Mouse (Mus musculus): Measurements from ENCODE around the gene Tmc8.
A peak's percentile ranks its signal among the peaks of the same experiment; 100 is the strongest.

Gene Tmc8

GRCm38 (mm10) chr11:117794035-117794551 is 12.2 kb downstream of the Tmc8 start:
- no peak for DNase-seq (ENCODE audit: low read depth, low spot score)

- peak; percentile 91 for DNase-seq (ENCODE audit: low read depth, low spot score)
Observed at GRCm38 (mm10) chr11:117796954-117797353, 15.1 kb downstream of the Tmc8 start.

- peak; percentile 78 for DNase-seq (ENCODE audit: low read depth, low spot score)
Observed at GRCm38 (mm10) chr11:117797511-117798159, 15.8 kb downstream of the Tmc8 start, which contains the start of gene 6030468B19Rik. Gene 6030468B19Rik, plus strand, starts transcription at chr11:117797660.

- peak; percentile 93 for DNase-seq (ENCODE audit: low read depth, low spot score)
Observed at GRCm38 (mm10) chr11:117798160-117798541, 16.3 kb downstream of the Tmc8 start.

- peak; percentile 89 for DNase-seq (ENCODE audit: low read depth, low spot score)
Observed at GRCm38 (mm10) chr11:117799174-117799573, 17.3 kb downstream of the Tmc8 start.

GRCm38 (mm10) chr11:117800038-117800437 is 18.2 kb downstream of the Tmc8 start:
- peak; percentile 63 for DNase-seq (ENCODE audit: low read depth, low spot score)

- no peak for DNase-seq (ENCODE audit: low read depth, low spot score)
Observed at GRCm38 (mm10) chr11:117801650-117802049, 19.8 kb downstream of the Tmc8 start.

- DNase-seq (ENCODE audit: low read depth, low spot score) = no peak
Observed at GRCm38 (mm10) chr11:117803166-117803688, 21.4 kb downstream of the Tmc8 start.

- DNase-seq (ENCODE audit: low read depth, low spot score) = no peak
Observed at GRCm38 (mm10) chr11:117806781-117807180, 24.9 kb downstream of the Tmc8 start.

GRCm38 (mm10) chr11:117809407-117810311 is 27.8 kb downstream of the Tmc8 start, which contains the start of the genes Gm20708 and Syngr2:
Gene Gm20708, plus strand, starts transcription at chr11:117809668.
Gene Syngr2, plus strand, starts transcription at chr11:117809668.
- DNase-seq (ENCODE audit: low read depth, low spot score) = peak; percentile 87

GRCm38 (mm10) chr11:117810401-117811046 is 28.6 kb downstream of the Tmc8 start:
- peak; percentile 93 for DNase-seq (ENCODE audit: low read depth, low spot score)

GRCm38 (mm10) chr11:117813867-117814266 is 32.0 kb downstream of the Tmc8 start:
- DNase-seq (ENCODE audit: low read depth, low spot score) = no peak

GRCm38 (mm10) chr11:117814704-117815366 is 33.0 kb downstream of the Tmc8 start:
- DNase-seq (ENCODE audit: low read depth, low spot score) = peak; percentile 10

- peak; percentile 24 for DNase-seq (ENCODE audit: low read depth, low spot score)
Observed at GRCm38 (mm10) chr11:117815850-117816249, 34.0 kb downstream of the Tmc8 start.

GRCm38 (mm10) chr11:117816389-117816996 is 34.6 kb downstream of the Tmc8 start:
- peak; percentile 28 for DNase-seq (ENCODE audit: low read depth, low spot score)

GRCm38 (mm10) chr11:117819095-117819494 is 37.2 kb downstream of the Tmc8 start:
- no peak for DNase-seq (ENCODE audit: low read depth, low spot score)

- DNase-seq (ENCODE audit: low read depth, low spot score) = no peak
Observed at GRCm38 (mm10) chr11:117820173-117820572, 38.3 kb downstream of the Tmc8 start.

GRCm38 (mm10) chr11:117821868-117822267 is 40.0 kb downstream of the Tmc8 start:
- no peak for DNase-seq (ENCODE audit: low read depth, low spot score)

- no peak for DNase-seq (ENCODE audit: low read depth, low spot score)
Observed at GRCm38 (mm10) chr11:117822728-117823241, 40.9 kb downstream of the Tmc8 start.

- no peak for DNase-seq (ENCODE audit: low read depth, low spot score)
Observed at GRCm38 (mm10) chr11:117823411-117823810, 41.5 kb downstream of the Tmc8 start.

All from A20 (cell line).